Mouse (Mus musculus): Measurements from ENCODE around the gene Trim62.

Gene Trim62

DNA sequence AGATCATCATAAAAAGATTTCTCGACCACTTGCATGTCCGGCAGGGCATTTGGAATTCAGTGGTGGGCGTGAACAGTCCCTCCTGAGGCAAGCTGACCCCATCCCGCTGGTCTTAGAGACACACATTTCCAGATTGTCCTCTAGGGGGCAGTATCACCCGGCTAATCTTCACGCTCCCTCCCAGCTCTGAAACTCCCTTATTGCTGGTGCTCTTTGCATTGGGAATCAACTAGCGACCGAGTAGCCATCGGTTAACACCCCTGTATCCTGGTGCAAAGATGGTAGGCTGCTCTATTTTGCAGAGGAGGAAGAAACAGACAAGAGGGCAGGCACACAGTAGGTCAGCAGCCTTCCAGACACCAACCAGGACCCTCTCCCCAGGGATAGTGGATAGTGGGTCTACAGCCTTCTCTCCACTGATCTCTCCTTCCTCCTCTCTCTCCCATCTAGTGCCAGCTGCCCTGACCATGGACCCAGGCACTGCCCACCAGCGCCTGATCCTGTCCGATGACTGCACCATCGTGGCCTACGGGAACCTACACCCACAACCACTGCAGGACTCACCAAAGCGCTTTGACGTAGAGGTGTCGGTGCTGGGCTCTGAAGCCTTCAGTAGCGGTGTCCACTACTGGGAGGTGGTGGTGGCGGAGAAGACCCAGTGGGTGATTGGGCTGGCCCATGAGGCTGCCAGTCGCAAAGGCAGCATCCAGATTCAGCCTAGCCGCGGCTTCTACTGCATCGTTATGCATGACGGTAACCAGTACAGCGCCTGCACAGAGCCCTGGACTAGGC, 25.4 kb downstream of the Trim62 start:
- in situ Hi-C loops (cut with MboI, MseI): no loop called here

DNA sequence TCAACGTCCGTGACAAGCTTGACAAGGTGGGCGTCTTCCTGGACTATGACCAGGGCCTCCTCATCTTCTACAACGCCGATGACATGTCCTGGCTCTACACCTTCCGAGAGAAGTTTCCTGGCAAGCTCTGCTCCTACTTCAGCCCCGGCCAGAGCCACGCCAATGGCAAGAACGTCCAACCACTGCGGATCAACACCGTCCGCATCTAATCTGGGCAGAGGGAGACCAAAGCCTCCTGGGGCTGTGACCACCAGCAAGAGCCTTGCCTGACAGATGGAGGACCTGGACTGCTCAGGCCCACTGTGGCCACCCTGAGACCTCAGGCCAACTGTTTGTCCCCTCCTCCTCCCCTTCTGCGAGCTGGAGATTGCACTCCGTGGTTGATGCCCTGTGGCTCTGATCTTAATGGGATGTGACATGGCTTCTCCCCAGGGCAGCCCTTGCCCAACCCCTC, 26.0 kb downstream of the Trim62 start:
- in situ Hi-C loops (cut with MboI, MseI): no loop called here

DNA sequence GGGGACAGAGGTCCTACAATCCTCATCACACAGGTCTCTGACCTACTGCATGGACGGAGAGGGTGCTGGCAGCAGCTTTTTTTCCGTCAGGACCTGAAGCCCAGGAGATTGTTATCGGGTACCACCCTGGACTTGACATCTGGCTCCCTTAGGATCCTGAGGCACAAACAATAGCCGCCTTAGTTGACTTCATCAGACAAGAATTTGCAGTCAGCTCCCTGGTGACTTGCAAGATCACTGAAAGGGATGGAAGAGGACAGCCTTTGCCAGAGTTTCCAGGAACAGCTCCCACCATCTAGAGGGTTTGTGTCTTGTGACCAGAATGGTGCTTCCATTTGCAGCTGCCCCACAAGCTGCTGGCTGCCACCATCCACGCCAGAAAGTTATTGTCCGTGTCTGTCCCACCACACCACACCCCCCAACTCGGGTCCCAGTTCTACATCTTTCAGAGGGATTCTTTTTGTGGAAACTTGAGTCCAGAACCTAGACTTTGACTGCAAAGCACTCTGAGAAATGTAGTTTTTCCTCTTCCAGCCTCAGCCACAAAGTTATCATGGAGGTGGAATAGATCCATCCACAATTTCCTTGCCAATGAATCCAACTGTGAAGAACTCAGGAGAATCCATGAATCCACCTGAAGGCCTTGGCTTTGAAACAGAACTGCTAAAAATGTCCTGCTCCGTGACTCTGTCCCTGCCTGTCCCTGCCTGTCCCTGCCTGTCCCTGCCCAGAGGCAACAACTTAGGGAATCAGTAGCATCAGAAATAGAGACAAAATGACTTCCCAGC, 27.1 kb downstream of the Trim62 start:
- in situ Hi-C loops (cut with MboI, MseI): no loop called here

DNA sequence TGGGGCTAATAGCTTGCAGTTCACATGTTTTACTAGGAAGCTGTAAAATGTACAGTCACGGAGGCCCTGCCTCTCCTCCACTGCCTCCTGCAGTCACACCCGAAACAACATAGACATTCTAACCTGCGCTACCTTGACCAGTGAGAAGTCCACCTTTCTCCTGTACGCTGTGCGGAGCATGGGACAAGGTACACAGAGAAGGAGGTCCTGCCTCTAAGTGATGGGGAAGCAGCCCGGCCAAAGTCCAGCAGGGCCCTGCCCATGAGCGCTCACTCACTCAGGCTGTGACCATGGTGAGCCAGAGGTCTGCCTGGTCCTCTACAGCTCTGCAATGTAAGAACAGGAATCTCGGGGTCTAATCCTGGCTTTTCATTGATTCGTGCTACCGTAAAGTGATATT, 28.7 kb downstream of the Trim62 start:
- in situ Hi-C loops (cut with MboI, MseI): no loop called here

DNA sequence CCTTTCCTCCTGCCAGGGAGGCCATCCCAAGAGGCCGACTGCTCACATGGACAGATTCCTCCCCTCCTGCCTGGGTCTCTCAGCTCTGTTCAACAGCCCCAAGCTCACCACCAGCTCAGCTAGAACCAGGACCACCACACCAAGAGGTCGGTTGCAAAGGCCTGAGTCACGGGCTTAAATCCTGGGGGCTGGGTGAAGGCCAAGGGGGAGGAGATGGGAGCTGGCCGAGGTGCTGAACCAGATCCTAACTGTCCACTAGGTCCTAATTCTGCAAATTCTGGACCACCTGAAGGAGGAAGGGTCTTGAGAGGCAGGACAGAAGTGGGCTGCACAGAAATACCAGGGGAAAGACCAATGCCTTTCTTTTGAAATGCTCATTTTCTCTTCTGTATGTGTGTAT, 30.4 kb downstream of the Trim62 start:
- in situ Hi-C loops (cut with MboI, MseI): no loop called here

DNA sequence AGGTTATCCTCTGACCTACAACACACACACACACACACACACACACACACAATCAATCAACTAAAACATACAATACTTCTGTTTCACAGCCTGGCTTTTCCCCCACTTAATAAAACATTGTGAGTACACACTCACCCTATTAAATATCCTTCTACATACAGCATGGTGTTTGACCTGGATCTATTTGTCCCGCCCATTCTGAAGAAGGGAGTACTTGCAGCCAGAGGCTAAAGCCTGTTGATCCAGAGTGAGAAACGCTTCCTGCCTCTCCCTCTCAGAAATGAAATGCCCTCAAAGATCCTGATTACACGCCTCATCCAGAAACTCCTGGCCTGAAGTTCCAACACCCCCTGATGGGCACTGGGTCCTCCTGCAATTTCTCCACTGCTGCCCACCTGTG, 33.7 kb downstream of the Trim62 start:
- in situ Hi-C loops (cut with MboI, MseI): no loop called here

DNA sequence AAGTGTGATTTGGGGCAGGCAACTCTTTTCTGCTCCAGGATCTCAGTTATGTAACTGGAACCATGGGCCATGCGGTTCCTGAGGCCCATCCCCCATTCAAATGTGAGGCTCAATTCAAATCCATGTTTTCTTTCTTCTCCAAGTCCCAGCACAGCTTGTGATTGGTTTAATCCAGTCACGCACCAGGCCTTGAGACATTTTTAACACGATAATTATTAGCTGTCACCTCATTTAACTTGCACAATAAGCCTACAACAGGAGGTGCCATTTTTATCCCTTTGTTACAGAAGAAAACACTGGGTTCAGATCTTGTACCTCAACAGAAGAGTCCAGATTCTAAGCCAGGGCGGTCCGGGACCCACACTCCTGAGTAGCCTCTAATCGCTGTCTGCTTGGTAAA, 34.4 kb downstream of the Trim62 start:
- in situ Hi-C loops (cut with MboI, MseI): no loop called here

DNA sequence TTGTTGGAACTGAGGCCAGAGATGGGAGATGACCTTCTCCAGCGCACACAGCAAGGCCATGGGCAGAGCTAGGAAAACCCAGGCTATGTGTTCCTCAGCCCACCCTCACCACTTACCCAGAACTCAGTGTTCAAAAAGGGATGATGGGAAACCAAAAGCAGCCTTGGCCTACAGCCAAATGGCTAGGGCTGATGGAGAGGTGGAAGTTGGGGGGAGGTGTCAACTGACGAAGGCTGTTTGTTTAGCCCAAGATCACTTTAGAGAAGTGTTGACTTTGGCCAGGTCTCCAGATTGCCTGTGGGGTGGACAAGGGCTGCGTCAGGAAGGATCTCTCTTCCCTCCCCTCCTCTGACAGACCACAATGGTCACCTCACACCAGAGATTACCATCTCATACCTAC, 34.8 kb downstream of the Trim62 start:
- in situ Hi-C loops (cut with MboI, MseI): no loop called here

DNA sequence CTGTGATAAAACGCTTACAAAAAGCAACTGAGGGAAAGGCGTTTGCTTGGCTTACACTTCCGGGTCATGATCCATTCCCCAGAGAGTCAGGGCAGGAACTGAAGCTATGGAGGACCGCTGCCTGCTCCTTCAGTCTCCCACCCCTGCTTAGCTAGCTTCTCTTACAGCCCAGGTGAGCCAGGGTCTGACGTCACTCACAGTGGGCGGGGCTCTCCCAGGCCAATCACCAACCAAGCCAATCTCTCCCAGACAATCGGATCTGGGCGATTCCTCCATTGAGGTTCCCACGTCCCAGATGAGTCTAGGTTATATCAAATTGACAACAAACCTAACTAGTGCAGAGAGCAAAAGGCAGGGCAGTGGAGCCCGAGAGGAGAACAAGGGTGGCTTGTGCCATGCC, 35.7 kb downstream of the Trim62 start:
- in situ Hi-C loops (cut with MboI, MseI): no loop called here

DNA sequence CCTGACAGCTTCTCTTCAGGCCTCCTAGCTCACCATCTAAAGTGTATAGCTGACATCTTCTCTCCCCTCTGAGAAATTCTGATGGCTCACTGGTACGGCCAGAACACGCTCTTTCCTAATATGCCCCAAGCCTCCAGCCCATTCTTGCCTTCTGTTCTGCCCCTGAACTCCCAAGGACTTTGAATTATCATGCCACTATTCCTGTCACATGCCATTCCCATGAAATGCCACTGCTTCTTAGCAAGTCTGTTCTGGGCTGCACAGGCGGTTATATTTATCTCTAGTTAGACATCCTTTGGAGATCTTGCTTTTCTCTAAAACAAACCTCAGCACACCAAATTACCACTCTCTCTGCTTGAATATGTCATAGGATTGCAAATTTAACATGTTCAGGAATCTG, 40.2 kb downstream of the Trim62 start:
- in situ Hi-C loops (cut with MboI, MseI): no loop called here

DNA sequence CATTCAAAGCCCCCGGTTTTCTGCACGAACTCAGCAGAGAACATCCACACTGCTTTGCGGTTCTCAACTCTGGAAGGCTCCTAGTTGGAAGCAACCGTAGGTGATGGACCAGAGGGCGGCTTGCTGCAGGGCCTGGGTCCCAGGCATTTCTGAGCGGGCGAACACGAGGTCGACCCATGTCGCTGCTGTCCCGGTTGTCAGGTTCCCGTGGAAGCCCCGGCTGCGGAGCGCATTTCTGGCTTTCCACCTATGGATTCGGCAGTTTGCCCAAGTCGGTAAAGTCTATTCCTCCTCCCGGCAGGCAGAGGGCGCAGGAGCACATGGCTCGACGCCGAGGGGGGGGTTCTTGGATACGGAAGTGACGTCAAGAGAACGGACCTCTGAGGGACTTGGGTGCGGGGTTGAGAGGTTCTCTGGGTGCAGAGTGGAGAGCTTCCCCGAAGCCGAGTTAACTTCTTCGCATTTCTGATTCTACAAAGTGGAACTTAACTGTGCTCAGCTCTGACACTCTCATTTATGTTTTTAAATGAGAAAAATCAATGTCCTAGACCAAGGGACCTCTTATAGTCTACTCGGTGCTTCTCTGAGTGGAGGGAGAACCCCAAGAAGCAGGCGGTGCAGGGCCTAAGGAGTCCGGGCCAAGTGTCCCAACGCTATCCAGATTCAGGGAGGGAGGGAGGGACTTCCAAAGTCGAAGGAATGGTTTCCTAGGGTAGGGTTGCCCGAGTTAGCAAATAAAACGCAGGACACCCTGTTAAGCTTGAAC, 41.6 kb downstream of the Trim62 start:
- in situ Hi-C loops (cut with MboI, MseI): no loop called here

DNA sequence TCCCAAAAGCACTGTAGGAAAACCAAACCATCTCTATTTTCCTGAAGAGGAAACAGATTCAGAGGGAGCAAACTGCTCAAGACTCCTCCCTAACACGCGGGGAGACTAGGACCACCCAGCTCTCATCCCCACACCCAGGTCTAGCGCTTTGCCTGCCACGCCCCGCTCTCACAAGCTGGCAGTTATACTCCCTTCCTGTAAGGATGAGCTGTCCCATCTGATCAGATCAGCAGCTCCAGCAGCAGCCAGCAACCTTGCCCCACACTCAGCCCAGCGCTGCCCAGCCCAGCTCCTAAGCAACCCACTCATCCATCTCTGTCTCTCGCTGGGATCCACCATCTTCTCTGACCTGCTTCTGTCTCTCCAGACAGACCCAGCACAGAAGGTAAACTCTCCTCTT, 49.4 kb downstream of the Trim62 start:
- in situ Hi-C loops (cut with MboI, MseI): no loop called here

DNA sequence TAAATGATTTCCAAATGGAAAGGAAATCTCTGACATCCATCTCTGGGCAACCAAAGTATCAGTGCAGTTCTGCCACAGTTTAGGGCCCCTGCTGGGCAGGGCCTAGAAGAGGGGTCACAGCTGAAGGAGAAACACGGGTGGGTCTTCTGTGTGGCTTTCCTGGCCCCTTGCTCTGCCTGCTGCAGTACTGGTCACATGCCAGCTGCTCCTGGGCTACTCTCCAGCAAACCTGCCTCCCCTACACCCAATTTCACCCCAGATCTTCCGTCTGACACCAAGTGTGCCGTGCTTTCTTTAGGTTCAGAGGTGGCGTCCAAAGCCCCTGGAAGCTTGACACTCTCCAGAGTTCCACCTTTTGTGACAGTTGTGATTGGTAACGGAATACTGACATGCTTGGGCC, 52.2 kb downstream of the Trim62 start:
- in situ Hi-C loops (cut with MboI, MseI): no loop called here

DNA sequence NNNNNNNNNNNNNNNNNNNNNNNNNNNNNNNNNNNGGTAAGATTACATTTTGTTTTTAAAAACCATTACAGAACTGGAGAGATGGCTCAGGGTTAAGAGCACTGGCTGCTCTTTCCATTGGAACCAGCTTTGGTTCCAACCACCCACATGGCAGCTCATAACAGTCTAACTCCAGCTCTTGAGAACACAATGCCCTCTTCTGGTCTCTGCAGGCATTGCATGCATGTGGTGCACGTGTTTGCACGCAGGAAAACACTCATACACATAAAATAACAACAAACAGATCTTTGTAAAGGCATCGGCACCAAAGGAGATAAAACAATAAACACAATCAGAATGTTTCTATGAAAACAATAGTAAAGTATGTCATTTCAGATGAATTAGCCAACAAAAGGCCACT, 59.0 kb downstream of the Trim62 start:
- in situ Hi-C loops (cut with MboI, MseI): no loop called here

DNA sequence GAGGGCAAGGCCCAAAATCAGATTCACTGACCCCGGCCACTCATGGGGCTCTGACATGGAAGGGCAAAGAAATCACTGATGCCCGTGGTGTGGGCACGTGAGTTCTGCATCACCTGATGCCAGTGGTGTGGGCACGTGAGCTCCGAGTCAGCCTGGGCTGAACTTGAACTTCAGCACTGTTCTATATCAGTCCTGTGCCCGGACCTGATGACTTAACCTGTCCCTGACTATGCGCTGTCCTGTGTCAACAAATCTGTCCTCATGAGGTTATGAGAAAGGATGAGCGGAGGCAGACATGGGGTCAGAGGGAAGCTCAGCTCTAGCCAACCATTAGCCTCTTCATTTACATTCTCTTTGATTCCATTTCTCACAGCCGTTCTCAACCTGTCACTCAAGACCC, 63.4 kb downstream of the Trim62 start:
- in situ Hi-C loops (cut with MboI, MseI): no loop called here

DNA sequence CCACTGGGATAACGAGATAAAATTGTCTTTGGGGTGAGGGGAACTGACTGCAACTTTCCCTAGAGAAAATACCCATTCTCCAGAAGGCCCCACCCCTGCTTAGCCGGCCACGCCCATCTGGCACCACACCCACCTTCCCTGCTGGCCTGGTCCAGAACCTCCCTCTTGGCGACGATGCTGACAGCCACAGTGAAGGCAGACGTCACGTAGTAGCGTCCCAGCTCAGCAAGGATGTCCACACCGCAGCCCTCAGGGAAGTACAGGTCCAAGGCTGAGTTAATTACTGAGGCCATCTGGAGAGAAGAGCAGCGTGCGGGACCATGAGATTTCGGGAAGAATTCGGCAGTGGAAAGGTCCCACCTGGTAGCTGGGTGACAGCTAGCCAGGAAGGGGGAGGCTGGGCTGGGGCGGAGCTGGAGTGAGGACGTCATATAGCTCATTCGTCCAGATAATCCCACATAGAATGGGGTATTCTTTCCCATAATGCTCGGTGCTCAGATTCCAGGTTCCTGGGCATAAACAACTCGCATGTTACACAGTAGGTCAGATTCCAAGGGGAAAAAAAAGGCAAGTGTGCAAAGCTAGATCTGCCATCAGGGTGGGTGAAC, 64.0 kb downstream of the Trim62 start:
- in situ Hi-C loops (cut with MboI, MseI): no loop called here

DNA sequence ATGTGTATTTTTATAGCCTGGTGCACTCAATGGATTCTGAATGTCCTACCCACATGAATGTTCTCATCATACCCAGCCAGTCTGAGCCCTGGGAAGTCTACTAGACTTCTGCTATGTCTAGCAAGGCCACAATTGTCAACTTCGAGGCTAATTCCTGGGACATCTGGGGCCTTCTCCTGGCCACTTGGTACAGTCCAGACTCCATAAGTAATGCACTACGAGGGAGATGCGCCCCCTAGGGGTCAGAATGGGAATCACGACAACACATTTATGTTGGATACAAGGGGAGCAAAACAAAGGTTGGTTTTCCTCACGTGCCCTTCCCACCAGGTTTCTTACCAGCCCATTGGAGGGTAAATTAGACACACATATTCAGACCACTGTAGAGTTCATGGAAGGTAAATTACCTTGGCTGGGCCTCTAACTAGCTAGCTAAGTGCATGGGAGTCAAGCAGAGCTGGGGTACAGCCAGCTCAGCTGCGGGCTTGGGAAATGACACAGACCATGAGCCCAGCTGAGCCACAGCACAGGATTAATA, 64.8 kb downstream of the Trim62 start:
- in situ Hi-C loops (cut with MboI, MseI): no loop called here

DNA sequence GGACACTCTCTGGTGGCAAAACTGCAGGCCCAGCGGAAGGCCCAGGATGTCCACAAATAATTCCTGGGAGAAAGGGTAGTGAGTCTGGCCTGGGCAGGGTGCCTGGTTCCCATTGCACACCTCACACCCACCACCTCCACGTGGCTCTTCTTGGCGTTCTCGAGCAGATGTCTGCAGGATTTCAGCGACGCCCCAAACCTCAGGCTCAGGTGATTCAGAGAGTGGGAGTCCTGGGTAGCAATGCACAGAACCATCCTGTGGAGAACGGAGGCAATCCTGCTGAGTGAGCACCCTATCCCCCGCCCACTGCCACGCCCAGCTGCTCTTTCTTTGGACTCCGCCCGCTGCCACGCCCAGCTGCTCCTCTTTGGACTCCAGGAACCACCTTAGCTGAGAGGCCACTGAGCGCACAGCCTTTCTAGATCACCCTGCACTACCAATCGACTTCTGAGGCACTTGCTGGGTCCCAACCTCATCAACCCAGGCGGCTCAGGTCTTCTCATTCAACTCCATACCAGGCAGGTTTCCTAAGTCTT, 66.2 kb downstream of the Trim62 start:
- in situ Hi-C loops (cut with MboI, MseI): no loop called here

DNA sequence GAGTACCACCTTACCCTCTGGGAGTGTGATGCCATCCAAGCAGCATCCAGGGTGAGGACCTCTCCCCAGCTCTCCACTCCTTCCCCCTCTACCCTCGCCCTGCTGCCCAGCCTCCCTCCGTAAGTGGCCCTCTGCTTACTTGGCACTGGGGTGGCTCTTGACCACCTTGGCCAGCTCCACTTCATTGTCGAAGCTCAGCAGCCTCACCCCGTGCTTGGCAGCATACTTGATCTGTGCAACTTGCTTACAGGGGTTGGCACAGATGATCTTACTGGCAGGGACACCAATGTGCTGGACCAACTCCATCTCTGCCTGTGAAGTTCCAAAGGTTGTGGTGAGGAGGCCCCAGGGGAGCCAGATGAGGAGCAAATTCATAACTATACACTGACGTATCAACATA, 67.1 kb downstream of the Trim62 start:
- in situ Hi-C loops (cut with MboI, MseI): no loop called here

DNA sequence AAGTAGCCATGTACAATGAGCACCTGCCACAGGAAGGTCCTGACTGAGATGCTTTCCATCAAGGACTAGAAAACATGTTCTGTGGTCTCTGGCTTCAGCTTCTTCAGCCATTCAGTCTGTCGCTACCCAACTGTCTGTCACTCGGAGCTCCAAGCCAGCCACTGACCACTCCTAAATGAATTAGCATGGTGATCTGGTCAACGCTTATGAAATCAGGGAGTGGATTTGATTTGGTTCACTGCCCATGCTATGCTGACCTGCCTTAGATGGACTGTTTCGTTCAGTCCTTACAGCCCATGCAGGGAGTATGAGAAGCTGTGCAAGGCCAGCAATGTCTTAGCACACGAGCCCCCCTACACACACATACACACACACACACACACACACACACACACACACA, 70.5 kb downstream of the Trim62 start:
- in situ Hi-C loops (cut with MboI, MseI): no loop called here

DNA sequence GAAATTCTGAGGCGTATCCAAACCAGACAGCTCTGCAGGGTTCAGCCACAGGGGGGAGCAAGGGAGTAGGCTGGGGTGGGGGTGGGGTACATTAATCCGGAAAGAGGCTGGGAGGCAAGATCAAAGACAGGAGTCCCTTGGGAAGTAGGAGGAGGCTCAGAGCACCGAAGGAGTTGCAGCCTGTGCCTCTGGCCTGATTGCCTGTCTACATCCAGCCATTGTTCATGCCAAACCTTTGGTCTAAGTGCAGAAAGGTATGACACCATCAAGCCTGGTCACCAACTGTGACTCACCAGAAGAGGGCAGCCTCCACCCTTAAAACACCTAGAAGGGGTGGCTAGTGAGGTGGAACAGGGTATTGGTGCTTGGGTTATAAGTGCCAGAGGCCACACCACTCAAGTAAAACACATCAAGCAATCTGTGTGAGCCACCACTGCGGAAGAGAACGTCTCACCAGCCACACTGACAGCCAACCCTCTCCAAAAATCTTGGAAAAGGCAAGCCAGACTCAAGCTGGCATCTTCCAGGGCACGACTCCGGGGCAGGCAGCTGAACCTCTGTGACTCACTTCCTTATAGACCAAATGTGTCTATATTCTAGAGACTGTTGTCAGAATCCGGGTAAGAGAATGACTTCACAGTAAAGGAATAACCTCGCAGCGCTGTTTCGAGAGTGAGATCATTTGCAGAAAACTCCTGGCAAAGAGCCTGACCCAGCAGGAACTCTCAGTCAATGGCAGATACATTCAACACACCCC, 74.0 kb downstream of the Trim62 start:
- in situ Hi-C loops (cut with MboI, MseI): loop anchor here (5.0 kb wide), 2 partner anchors 130 to 135 kb away; no protein-coding TSS in a partner anchor
